Mouse (Mus musculus) monocyte, adult 5-6 weeks (primary cell): ENCODE measurements around the gene Vmn1r170. TPM values are rescaled to one million over a fixed set of nuclear protein-coding genes. Genes with fewer than 3 reads are reported as not detected.
"Not testable (repeated sequence)": the region's sequence is repeated elsewhere in the genome, so short reads cannot be mapped to it uniquely, and the experiment has no call there.

Source experiments
- ATAC-seq: fragments of 153-309, 156-312 bp; replicated peaks from 2 replicates; pipeline ENCODE4 v1.8.0; 2017; ENCODE audit warnings: mild to moderate bottlenecking; ENCODE audit not compliant: low TSS enrichment, insufficient number of reproducible peaks, severe bottlenecking, poor library complexity, low FRiP score
- total RNA-seq: library from RNA; stranded (forward); fragments of 200-1000, 200-491, 200-594 nt; gene quantifications from 3 replicates; pipeline ENCODE4 v1.2.3, GENCODE M21; 2017

The Vmn1r170 gene
- not detected in 3 replicates for total RNA-seq

DNA sequence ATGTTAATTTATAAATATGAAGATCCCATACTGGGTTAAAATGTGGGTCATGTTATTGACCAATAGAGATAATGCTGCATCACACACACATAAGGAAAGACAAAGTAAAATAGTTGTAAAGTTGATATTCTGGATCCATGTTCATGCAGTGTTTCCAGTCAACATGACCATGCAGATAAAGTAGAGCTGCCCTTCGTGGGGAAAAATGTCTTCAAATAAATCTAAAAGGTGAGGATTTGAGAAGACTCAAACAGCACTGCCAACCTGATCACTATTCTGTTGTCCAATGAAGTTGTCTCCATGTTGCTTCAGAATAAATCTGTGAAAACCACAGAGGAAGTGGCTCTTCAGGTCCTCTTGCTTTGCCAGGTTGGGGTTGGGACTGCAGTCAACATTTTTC is at the start of gene Vmn1r170:
Gene Vmn1r170 (plus strand): TSS at position 301 of the 400 bp plus-strand sequence.
- ATAC-seq: not testable (repeated sequence)

- ATAC-seq: not testable (repeated sequence)
These were observed 30.7 kb upstream of the Vmn1r170 start, which contains the start of gene Vmn1r169 for GRCm38 (mm10) chr7:23575226-23575625. Gene Vmn1r169, plus strand, starts transcription at chr7:23575526.

DNA sequence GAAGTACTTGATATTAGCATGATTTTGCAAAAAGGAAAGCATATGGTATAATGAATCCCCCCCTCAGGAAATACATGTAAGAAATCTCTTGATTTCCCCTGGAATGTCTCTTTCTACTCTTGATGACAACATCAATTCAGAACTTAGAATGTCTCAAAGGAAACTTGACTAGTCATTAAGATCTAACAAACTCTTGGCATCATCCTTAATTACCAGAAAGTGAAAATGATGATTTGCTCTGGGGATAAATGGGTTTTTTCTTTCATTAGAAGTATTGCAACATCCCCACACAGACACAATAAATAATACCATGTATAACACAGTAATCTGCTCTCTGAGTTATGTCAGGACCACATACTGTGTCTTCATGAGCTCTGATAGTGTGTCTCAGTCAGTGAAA is 24.4 kb downstream of the Vmn1r170 start, which contains the start of gene Vmn1r171:
Gene Vmn1r171 (plus strand): TSS at position 301 of the 400 bp plus-strand sequence.
- ATAC-seq: no peak

Other genes starting within 250 kb of the Vmn1r170 start
- gene Nlrp5, start 220.3 kb upstream of the Vmn1r170 start, total RNA-seq: not detected in 3 replicates
- gene Vmn1r167, start 99.0 kb upstream of the Vmn1r170 start, total RNA-seq: 0.32 TPM in 1 of 3 replicates, not detected in the others
- not detected in 3 replicates for gene Vmn1r168, start 66.4 kb upstream of the Vmn1r170 start, total RNA-seq
- gene Vmn1r169, start 30.6 kb upstream of the Vmn1r170 start, total RNA-seq: not detected in 3 replicates
- 0.39 TPM in 1 of 3 replicates, not detected in the others for gene Vmn1r171, start 24.5 kb downstream of the Vmn1r170 start, total RNA-seq
- gene Vmn1r172, start 52.1 kb downstream of the Vmn1r170 start, total RNA-seq: not detected in 3 replicates
- gene Vmn1r173, start 94.5 kb downstream of the Vmn1r170 start, total RNA-seq: not detected in 3 replicates
- gene Vmn1r174, start 146.1 kb downstream of the Vmn1r170 start, total RNA-seq: not detected in 3 replicates
- gene Vmn1r175, start 204.5 kb downstream of the Vmn1r170 start, total RNA-seq: not detected in 3 replicates
- not detected in 3 replicates for gene Vmn1r176, start 231.2 kb downstream of the Vmn1r170 start, total RNA-seq